Mouse (Mus musculus) cerebellum, adult 9-10 months (tissue): ENCODE measurements around the gene Tfap4.
"Not testable (repeated sequence)": the region's sequence is repeated elsewhere in the genome, so short reads cannot be mapped to it uniquely, and the experiment has no call there.

Source experiments
- DNase-seq: peaks from one replicate; pipeline ENCODE4 v3.0.0; 2022

Gene Tfap4

DNA sequence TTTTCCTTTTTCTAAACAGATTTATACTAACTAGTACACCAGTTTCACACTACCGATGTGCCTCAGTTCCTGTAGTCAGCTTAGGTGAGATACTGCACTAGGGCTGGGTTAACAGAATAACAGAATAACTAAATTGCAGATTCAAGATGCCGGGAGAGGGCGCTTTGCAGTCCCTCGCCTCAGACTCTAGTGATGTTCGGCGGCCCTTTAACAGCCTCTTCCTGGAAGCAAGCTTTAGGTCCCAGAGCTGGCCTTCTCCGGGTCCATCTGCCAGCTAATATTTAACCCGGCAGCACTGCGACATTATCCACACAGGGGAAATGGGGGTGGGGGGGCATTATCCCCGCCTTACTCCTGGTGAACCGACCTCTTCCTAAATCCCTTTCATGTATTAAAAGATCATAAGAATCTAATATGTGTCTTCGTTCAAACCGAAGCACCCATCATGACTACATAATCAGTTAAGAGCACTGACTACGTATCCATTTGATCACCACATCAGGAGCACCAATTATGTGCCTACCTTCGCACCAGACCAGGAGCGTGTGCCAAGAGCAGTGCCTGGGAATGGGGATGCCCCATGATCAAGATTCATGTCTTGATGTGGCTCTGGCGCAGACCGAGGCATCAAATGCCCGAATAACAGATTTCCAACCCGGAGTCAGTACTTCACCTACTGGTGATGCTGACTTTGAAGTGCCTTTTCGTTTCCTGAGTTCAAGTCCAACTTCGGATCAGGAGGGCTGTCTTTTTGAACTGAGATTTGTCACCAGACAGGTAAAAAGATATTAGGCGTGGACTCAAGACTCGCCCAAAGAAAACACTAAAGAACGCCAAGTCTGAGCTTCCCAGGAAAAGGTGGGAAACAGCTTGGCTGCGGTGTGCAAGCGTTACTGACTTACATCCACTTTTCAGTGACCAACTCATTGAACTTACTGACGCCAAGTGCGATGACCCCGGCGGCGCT lies 33.5 kb upstream of the Tfap4 start:
- peak; percentile 73 for DNase-seq

DNA sequence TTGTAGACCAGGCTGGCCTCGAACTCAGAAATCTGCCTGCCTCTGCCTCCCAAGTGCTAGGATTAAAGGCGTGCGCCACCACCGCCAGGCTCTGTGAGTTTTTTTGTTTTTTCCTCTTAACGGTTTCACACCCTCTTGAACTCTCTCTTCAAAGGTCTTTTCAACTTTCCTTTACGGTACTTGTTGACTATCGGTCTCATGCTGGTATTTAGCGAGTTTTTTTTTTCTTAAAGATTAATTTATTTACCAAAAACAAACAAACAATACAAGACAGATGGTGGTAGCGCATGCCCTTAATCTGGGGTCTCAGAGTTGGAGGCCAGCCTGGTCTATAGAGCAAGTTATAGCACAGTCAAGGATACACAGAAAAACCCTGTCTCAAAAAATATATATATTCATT lies 30.6 kb upstream of the Tfap4 start:
- no peak for DNase-seq

DNA sequence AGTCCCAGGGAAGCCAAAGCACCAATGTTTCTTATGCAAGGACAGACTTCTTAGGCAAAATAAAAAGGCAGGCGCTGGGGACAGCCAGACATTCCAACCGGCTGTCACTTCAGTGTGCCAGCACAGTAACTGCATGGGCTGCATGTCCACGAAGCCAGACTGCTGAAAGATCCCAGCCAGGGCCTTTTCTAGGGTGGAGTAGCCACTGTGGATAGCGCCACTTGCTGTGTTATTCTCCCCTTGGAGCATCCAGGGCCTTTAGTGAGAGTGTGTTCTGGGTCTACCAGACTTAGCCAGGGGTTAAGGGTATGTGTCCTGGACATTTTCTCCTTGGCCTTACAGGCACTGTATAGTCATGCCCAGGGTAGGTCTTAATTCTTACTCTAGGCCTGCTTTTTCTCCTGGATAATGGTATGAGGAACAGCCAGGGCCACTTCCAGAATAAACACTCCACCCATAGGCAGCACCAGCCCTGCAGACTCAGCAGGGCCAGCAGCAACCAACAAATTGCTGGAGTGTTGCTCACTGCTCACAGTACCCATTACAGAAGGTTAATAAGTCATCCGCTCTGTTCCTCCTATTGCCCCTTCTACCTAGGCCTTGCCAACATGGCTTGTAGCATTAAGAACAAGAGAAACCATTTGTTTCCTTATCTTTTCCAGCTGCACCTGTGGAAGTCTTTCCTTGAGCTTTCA lies 28.0 kb upstream of the Tfap4 start:
- DNase-seq, result no peak

DNA sequence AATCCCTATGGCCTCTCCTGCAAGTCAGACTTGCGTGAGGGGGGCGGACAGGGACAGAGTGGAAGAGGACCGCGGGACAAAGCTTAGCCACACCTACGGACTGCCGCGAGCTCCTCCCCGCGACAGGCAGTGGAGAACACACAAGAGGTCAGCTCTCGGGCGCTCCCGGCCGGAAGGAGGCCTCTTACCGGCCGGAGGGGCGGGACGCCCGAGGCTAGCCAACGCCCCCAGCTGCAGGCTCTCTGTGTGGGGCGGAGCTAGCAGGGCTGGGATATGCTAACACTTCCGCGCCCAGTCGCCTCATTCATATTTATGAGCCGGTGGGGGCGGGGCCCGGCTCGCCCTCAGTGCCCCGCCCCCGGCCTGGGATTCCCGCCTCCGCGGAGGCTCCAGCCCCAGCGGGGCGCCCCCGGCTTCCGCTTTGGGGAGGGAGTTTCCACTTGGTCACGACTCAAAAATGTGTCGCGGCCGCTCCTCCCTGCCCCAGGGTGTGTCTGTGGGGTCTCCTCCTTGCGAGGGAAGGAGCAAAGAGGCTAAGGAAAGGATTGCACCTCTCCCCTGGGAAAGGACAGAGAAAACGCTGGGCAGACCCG lies 27.0 kb upstream of the Tfap4 start:
- peak; percentile 93 for DNase-seq

DNA sequence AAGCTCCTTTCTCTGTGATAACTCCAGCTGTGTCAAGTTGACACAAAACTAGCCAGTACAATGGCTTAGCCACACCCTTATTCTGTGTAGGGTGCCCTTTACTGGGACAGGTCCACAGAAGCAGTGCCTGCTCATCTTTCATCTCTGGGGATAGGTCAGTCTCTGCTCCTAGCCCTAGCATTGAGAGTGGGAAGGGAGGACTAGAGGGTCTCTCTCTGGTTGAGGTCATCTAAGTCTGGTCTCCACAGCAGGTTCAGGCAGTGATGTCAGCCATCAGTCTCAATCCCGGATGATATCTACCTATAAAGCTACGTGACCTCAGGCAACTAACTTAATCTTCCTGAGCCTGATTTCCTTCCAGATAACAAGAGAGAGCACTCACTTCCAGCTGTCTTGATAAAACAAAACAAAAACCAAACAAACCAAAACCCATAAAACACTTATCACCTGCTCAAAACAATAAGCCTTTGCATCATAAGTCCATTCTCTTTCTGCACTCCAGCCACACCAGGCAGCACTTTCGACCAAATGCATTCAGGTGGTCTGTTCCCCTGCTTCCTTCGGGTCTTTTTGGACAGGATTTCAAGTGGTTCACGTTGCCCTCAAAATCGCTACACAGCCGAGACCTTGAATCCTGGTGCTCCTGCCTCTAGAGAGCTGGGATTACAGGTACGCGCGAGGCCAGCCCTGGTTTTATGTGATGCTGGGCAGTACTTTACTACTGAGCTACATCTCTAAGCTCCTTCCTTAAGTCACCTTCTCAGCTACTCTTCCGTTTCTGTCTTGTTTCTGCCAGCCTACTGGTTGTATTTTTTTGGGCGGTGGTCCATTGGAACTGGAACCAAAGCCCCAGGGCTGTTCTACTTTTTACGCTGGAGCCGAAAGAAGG lies 26.2 kb upstream of the Tfap4 start:
- DNase-seq, result no peak

DNA sequence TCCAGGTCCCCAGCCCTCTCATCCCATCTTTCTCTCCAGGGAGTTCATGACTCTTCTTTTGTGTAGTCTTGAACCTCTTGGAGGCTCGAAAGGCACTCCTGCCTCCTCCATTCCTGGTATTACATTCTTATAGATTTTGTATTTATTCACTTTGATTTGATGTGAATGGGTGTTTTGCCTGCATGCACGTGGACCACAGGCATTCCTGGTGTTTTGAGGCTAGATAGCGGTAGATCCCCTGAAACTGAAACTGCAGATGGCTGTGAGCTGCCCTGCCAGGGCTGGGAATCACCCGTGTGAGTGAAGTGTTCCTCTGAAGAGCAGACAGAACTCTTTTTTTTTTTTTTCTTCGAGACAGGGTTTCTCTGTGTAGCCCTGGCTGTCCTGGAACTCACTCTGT lies 24.8 kb upstream of the Tfap4 start:
- DNase-seq, result no peak

DNA sequence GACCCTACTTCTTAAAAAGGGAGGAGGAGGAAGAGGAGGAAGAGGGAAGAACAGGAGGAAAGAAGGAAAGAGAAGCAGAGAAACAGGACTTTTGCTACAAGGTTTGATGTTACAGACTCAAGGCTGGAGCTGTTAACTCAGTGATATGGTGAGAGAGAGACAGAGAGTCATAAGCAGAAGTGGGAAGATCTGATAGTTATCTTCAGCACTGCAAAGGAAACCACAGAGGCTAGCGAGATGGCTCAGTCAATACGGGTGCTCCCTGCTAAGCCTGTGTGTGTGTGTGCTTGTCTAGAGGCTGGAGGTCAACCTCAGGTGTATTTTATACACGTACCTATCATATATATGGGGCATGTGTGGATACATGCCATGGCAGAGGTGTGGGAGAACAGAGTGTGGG lies 24.2 kb upstream of the Tfap4 start:
- DNase-seq, result no peak

DNA sequence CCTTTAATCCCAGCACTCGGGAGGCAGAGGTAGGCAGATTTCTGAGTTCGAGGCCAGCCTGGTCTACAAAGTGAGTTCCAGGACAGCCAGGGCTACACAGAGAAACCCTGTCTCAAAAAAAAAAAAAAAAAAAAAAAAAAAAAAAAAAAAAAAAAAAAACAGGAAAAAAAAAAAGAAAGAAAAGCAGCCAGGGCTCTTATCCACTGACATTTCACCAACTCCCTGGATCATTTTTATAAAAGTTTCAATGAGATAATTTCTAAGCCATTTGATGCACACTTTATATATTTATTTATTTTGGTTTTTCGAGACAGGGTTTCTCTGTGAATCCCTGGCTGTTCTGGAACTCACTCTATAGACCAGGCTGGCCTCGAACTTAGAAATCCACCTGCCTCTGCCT lies 21.5 kb upstream of the Tfap4 start:
- not testable (repeated sequence) for DNase-seq

DNA sequence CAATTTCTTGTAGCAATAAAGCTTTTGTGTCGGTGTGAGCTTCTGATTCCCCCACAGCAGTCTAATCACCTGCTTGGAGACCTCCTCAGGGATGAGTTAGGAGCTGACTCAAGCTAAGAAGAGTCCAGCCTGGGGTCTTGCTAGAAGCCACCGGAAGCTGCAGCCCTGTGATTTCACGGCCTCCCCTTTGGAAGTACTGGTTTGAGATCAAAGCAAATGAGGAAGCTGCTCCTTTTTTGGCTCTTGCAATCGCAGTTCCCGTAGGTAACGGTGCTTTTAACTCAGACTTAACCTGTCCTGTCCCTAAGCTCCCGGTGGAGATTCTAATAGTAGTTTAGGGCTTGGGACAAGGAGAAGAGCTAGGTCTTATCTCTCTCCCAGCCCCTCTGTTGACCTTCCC lies 19.0 kb upstream of the Tfap4 start:
- DNase-seq, result no peak

DNA sequence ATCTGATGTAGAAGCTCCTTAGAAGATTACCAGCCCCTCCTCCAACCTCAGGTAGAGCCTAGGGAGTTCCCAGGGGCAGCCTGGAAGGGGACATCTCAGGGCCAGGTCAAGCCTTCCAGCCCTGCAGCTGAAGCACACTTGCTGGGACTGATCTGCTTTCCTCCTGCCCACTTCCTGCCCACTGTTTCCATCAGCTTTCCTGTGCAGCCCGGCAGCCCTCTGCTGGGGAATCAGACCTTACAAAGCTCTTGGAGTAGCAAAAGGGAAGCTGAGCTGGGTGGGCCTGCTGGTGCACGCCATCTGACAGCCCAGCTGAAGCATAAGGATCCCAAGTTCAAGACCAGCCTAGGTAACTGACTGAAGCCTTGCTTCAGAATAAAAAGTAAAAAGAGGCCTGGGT lies 17.2 kb upstream of the Tfap4 start:
- DNase-seq, result no peak

DNA sequence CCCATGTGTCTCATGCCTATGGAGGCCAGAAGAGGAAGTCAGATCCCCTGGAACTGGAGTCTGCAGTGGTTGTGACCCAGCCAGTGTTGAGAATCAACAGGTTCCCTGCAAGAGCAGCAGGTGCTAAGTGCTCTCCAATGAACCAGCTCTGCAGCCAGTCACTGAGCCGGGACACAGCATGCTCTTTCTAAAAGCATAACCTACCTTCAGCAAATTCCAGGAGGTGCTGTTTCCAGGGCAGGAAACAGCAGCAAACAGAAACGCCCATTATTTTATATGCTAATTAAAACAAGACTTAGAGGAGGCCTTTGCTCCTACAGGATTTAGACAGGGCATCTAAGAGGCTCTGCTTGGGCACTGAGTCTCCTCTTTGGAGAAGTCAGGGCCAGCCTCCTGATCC lies 16.4 kb upstream of the Tfap4 start:
- no peak for DNase-seq

DNA sequence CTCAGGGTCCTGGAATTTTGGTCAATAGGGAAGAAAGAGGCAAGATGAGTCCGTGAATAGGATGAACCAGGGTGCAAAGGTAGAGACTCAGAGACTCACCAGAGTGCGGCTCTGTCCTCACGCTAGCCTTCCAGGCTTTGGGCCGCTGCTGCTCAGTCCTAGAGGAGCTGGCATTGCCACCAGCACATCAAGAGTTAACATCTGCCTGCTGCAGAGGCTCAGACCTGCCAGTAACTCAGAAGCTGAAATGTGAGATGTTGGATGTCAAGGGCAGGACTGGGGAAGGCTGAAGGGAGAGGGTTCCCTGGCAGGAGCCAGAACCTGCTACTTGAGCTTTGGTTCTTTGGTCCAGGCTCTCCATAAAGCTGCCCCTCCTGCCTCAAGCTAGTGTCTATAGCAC lies 11.1 kb upstream of the Tfap4 start:
- DNase-seq, result no peak

DNA sequence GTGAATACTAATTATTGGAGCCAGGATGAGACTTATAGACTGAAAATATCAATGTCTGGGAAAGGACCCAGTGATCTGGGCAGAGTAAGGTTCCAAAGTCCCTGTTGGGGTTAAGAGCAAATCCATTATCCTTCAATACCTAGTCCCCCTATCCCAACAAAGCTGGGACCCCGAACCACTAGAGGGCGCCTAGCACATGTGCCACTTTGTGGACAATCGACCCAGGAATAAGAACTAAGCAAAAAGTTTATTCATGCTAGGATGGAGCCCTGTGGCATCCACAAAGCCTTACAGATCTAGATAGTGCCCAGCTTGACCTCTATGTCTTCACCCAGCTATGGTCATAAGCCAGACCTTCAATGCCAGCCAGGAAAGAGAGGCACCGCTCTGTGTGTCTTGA lies 8.3 kb upstream of the Tfap4 start:
- peak; percentile 80 for DNase-seq

DNA sequence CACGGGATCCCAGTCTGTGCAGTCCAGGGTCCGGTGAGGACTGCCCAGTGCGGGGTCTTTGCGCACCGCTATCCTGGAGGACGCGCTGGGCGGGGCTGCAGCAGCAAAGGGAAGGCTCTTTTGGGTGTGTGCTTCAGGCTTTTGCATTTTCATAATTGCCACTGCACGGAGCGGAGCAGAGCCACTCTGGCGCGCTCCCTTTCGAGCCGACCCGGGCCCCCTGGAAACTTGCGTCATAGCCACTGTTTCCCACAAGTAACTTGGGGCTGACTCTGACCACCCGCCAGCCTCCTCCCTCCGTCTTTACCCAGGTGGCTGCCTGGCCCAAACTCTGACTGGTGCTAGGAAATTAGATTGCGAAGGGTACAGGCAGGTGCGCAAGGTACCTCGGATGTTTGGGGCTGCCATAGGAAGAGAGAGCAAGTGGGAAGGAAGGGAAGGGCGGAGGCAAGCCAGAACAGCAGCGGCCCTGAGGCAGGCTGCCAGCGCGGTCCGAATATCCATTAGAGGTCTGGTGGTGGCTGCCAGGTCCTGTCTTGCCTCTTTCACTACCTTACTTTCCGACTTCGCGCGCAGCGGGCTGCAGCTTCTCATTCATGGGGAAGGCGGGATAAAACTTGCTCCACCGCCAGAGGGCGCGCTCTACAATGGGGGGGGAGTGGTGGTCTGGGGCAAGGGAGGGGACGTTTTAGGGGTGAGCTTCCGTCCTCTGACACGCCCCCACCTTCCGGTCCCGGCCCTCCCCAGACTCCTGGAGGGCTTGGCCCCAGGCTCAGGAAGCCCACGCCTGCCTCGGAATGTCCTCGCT lies 695 bp upstream of the Tfap4 start:
- DNase-seq, result peak; percentile 76

DNA sequence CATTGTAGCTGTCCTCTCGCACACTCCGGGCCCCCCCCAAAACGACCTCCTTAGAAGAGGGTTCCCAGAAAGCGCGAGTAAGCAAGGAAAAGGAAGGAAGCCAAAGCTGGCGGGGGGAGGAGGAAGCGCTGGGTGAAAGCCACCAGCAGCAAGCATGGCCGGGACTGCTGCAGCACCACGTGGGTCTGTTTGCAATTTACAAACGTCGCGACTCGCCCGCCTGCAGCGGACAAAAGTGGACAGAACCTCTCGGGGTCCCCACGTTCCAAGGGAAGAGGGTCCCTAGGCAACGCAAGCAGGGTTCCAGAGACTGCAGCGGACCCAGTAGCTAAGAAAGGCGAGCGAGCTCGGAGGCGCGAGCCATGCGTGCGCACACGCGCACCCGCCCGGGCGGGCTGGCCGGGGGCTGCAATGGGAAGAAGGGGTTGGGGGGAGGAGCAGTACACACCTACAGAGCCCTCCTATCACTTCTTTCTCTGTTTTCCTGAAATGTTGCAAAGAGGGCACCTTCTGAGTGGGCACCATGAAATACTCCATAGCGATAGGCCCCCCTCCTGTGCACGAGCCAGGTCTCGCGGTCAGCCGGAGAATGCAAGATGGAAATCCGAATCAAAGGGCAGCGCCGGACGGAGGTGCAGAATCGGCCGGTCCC lies 548 bp downstream of the Tfap4 start:
- peak; percentile 80 for DNase-seq

DNA sequence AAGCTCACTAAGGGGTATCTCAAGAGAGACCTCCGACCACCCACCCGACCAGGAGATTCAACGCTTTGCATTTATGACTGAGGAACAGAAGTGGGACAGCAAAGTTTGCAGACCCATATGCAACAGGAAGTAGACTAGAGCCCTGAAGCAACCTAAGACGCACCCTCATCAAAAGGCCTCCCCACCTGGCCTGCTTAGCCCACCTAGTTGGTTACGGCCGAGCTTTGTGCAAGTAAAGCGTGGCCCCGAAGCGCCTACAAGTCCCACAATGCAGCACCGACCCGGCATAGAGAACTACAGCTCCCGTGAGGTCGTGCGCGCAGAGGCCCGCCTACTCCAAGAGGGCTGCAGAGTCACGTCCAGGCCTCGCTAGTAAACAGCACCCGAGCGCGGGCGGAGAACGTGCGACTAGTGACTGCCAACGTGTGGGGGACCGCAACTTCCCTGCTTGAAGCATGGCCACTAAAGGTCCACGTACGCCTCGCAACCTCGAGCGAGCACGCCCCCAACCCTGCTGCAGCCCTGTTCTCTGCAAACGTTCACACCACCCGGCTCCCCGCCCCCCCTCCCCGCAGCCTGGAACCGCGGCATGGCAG lies 1.2 kb downstream of the Tfap4 start:
- DNase-seq, result peak; percentile 90

DNA sequence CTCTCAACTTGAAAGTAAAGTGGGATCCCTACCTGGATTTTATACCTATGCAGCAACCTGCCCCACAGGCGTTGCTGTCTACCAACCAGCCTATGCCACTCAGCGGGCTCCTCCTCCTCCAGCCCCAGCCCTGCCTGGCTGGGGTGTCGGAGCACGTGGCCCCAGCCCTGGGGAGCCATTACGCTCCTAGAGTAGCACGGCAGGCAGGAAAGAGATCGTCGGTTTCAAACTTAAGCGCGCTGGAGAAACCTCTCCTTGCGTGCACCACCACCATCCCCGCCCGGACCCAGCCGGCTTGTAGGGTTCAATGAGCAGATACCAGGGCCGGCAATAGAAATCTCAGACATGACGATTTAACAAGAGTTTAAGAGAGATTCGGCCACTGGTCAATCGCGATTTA lies 1.7 kb downstream of the Tfap4 start:
- peak; percentile 67 for DNase-seq

DNA sequence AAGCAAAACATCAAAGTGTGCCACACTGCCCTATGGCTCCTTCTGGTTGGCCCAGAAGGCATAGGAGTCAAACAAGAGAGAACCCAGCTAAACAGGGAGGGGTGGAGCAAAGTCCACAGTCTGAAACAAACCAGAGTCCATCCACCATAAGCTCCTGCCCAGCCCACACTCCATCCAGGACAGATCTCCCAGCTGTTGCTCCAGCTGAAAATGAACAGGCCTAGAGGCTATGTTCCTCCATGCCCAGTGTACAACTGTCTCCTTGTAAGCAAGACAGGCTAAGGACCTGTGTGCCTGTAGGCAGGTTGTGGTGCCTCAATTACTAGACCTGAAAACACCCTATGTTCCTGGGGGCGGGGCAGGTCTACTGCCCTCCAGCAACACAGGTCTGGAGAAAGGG lies 2.6 kb downstream of the Tfap4 start:
- DNase-seq, result no peak

DNA sequence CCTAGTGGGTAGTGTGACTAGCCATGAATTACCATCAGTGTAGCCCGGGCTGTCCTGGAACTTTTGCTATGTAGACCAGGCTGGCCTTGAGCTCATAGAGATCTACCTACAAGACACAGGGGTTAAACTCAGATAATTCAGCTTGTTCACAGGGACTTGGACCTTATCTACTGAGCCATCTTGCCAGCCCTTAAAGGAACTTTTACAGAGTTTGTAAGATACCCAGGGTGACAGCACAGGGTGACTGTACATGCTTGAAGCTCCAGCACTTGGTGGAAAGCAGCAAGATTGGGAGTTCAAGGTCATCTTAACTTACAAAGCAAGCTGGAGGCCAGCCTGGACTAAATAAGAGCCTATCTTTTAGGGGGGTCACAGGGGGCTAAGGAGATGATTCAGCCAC lies 4.1 kb downstream of the Tfap4 start:
- no peak for DNase-seq

DNA sequence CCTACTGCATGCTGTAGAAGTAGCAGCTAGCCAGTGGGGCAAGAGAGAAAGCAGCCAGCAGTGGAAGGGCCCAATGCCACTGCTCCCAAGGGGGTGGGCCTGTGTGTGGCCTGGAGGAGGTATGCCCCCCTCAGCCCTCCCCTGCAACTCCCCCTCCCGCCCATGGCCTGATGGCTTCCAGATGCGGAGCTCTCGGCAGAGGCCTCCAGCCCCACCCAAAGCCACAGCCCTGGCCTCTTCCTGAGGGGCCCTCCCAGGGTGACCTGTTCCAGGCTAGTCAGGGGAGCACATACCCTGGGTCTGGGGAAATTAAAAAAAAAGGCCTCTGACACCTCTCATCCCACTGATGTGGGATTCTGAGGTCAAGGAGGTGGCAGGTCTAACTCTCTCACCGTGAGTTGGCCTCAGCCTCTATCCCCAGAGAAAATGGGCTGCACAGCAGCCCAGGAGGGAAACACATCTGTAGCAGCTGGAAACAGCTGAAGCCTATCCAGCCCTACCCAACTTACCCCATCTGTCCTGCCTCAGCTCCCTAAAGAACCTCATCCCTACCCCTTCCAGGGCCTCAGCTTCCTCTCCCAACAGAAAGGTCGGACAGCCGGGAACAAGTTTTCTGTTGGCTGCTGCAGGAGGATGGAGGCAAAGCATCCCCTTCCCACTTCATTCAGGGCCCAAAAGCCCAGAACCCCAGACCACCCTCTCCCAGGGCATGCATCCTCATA lies 6.7 kb downstream of the Tfap4 start:
- no peak for DNase-seq
